Mouse (Mus musculus) E14TG2a.4 (cell line): ENCODE measurements around the gene Sub1.
A peak's percentile ranks its signal among the peaks of the same experiment; 100 is the strongest.

Experiments
- H3K27me3 ChIP-seq: 2 replicates; pipeline ENCODE4 v1.6.1; 2014; ENCODE audit warnings: low read length, control low read depth; ENCODE audit not compliant: insufficient read depth
- H3K36me3 ChIP-seq: 2 replicates; pipeline ENCODE4 v1.6.1; 2014; ENCODE audit warnings: low read length, control low read depth; ENCODE audit not compliant: insufficient read depth
- H3K4me1 ChIP-seq: replicated peaks from 2 replicates; pipeline ENCODE4 v1.6.1; 2014; ENCODE audit warnings: low read depth, low read length, control low read depth
- H3K4me3 ChIP-seq: replicated peaks from 2 replicates; pipeline ENCODE4 v1.5.1; 2014; ENCODE audit warnings: mild to moderate bottlenecking, low read length
- H3K9me3 ChIP-seq: 2 replicates; pipeline ENCODE4 v1.6.1; 2014; ENCODE audit warnings: low read length, control low read depth
- CTCF ChIP-seq: conservative IDR thresholded peaks from 2 replicates; pipeline ENCODE4 v1.5.1; 2014; ENCODE audit warnings: low read length
- NANOG ChIP-seq: IDR thresholded peaks from 2 replicates; pipeline ENCODE4 v1.6.1; 2014; ENCODE audit warnings: borderline replicate concordance, low read length, mixed read lengths
- POU5F1 ChIP-seq: IDR thresholded peaks from 2 replicates; pipeline ENCODE4 v1.6.1; 2014; ENCODE audit warnings: low read length, borderline replicate concordance

Gene Sub1

GRCm38 (mm10) chr15:12007421-12007820 is 10.6 kb upstream of the Sub1 start:
- Histone ChIP-seq H3K27me3 (peaks cover 21% of the 10 kb centered on the region), H3K9me3 (peaks cover 6% of the 10 kb centered on the region; the same call in 1 of the 2 replicates), H3K36me3 (no peaks in the 10 kb centered on the region), H3K4me1 (peaks cover 38% of the 10 kb centered on the region), H3K4me3 (no peak overlapping the region)
- TF ChIP-seq POU5F1, result no peak

- Histone ChIP-seq H3K4me3 (no peak overlapping the region), H3K36me3 (no peaks in the 10 kb centered on the region), H3K27me3 (peaks cover 9% of the 10 kb centered on the region), H3K9me3 (peaks cover 6% of the 10 kb centered on the region; the same call in 1 of the 2 replicates), H3K4me1 (peaks cover 38% of the 10 kb centered on the region)
- TF ChIP-seq POU5F1 (no peak), NANOG (no peak), CTCF (no peak)
Observed at GRCm38 (mm10) chr15:12006169-12006568, 9.4 kb upstream of the Sub1 start.

- H3K27me3 ChIP-seq, result no peaks in the 10 kb centered on the region
- H3K9me3 ChIP-seq, result no peaks in the 10 kb centered on the region
- peak overlapping the region; percentile 98 for H3K4me3 ChIP-seq
- TF ChIP-seq NANOG, result no peak
- no peak for TF ChIP-seq POU5F1
- no peak for TF ChIP-seq CTCF
- peaks cover 50% of the 10 kb centered on the region for H3K4me1 ChIP-seq
- H3K36me3 ChIP-seq, result peaks cover 37% of the 10 kb centered on the region
Observed at GRCm38 (mm10) chr15:11995815-11996201, 975 bp downstream of the Sub1 start.

DNA sequence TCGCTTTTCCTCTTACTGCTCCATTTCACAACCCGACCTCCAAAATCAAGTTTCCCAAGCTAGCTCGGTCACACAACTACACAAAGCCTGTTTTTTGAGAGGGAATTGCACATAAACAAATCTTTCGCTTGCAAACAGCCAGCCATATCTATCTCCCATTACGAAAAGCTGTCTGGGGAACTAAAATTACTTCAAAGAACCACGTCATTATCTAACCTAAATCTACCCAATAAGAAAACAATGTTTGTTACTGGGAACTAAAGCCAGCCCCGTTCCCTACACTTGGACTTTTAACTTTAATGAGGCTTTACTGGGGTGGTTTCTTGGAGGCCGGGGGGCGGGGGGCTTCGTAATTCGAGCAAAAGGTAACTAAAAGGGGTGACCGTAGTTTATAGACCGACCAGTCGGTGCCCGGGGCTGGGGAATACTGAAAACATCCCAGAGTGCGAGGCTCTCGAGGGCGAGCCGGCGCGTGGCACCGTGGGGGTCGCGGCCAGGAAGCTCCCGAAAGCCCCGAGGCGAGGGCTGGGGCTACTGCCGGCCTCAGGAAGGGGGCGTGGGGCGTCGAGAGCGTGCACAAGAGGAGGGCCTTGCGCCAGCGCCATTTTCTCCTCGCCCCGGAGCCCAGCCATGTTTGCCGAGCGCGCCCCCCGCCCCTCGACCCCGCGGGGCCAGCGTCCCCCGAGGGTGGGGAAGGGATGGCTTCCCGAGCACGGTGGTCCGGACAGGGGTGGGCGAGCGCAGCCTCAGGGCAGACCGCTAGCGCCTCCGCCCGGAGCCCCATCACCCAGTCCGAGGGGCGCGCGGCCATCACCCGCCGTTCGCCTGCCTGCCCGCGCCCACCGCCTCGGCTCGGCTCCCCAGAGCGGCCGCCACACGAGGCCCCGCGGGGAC is 1.6 kb downstream of the Sub1 start:
- no peaks in the 10 kb centered on the region for H3K27me3 ChIP-seq
- H3K4me3 ChIP-seq, result peak overlapping the region; percentile 98
- H3K9me3 ChIP-seq, result no peaks in the 10 kb centered on the region
- TF ChIP-seq POU5F1, result no peak
- TF ChIP-seq CTCF, result no peak
- no peak for TF ChIP-seq NANOG
- peaks cover 56% of the 10 kb centered on the region for H3K4me1 ChIP-seq
- H3K36me3 ChIP-seq, result peaks cover 44% of the 10 kb centered on the region

- H3K4me3 ChIP-seq, result peak overlapping the region; percentile 98
- H3K36me3 ChIP-seq, result peaks cover 55% of the 10 kb centered on the region
- no peaks in the 10 kb centered on the region for H3K9me3 ChIP-seq
- TF ChIP-seq POU5F1, result no peak
- no peak for TF ChIP-seq CTCF
- TF ChIP-seq NANOG, result no peak
- no peaks in the 10 kb centered on the region for H3K27me3 ChIP-seq
- peaks cover 62% of the 10 kb centered on the region for H3K4me1 ChIP-seq
Observed at GRCm38 (mm10) chr15:11994006-11994405, 2.8 kb downstream of the Sub1 start.

GRCm38 (mm10) chr15:11991552-11992113 is 5.2 kb downstream of the Sub1 start:
- peaks cover 79% of the 10 kb centered on the region for H3K36me3 ChIP-seq
- TF ChIP-seq NANOG (no peak), POU5F1 (no peak), CTCF (no peak)
- H3K4me1 ChIP-seq, result peaks cover 82% of the 10 kb centered on the region
- no peaks in the 10 kb centered on the region for H3K27me3 ChIP-seq
- no peaks in the 10 kb centered on the region for H3K9me3 ChIP-seq
- no peak overlapping the region for H3K4me3 ChIP-seq

DNA sequence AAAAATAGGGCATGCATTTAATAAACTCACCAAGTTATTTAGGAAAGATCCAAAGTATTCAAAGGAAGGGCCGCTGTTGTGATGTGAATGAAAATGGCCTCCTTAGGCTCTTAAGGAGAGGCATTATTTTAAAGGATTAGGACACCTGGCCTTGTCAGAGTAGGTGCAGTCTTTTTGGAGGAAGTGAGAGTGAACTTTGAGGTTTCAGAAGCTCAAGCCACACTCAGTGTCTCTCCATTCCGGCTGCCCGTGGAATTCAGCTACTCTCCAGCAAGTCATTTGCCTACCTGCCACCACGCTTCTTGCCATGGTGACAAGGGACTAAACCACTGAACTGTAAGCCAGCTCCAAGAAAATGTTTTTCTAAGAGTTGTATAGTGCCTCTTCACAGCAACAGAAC is 8.2 kb downstream of the Sub1 start:
- Histone ChIP-seq H3K9me3 (no peaks in the 10 kb centered on the region), H3K4me1 (peaks cover 71% of the 10 kb centered on the region), H3K27me3 (no peaks in the 10 kb centered on the region), H3K4me3 (no peak overlapping the region), H3K36me3 (peaks cover 100% of the 10 kb centered on the region)
- no peak for TF ChIP-seq NANOG
- no peak for TF ChIP-seq POU5F1
- TF ChIP-seq CTCF, result no peak

DNA sequence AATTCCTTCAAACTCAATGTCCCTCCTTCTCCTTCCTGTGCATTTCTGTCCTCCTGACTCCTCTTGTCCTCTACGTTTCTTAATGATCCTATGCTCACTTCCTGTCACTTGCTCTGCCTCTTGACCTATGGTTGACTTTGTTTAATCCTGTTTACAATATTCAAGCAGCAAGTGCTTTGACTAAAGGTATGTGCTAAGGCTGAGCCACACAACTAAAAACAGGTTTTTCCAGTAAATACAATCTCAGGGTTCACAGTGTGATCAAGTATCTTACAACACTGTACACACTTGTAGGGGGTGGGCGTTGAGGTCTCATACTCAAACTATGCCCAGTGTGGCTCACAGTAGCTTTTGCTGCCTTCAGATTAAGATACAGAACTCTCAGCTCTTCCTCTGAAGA is 8.9 kb downstream of the Sub1 start:
- H3K4me3 ChIP-seq, result no peak overlapping the region
- TF ChIP-seq CTCF (no peak), POU5F1 (no peak), NANOG (no peak)
- H3K9me3 ChIP-seq, result no peaks in the 10 kb centered on the region
- H3K4me1 ChIP-seq, result peaks cover 64% of the 10 kb centered on the region
- H3K36me3 ChIP-seq, result peaks cover 100% of the 10 kb centered on the region
- H3K27me3 ChIP-seq, result no peaks in the 10 kb centered on the region
